Mouse (Mus musculus): ENCODE results near the gene Ccr8. TPM values are rescaled to one million over a fixed set of nuclear protein-coding genes. Genes with fewer than 3 reads are reported as not detected.

Ccr8 gene
- polyA plus RNA-seq, 1 experiment, result not detected

DNA sequence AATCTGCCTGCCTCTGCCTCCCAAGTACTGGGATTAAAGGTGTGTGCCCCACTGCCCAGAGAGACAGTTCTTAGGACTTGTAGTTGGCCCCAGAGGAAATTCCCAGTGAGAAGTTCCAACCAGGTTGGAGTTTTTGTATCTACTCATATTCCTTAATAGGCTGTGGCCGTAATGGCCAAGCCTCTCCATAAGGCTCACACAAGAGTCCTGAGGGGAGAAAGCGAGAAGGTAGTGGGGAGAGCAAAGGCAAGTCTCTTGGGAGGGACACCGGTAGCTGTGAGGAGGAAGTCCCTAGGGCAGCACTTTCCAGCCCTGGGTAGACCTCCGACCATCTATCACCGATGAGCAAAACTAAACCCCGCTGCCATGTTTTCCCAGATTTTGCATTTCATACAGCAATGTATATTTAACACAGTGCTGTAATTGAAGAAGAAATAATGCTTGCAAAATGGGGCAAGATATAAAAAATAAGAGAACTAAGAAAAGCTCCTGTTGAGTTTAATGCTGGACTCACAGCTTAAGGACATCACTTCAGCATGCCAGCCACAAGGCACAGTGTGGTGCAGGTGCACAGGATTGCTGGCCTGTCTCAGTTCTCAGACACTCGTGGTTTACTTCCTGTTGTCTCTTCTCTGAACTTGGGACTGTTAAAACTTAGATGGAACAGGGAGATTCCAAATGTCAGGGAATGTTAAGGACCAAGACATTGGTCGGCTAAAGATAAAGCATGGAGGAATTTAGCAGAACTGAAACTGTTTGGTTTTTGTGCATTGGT lies 41.3 kb downstream of the Ccr8 start:
- Histone ChIP-seq H3K4me2 (ENCODE audit: low read depth) (no peak overlapping the region), H3K27me3 (ENCODE audit: control insufficient read depth, insufficient read depth, insufficient read length) (no peaks in the 10 kb centered on the region), H3K4me3 (no peak overlapping the region), H3K36me3 (ENCODE audit: control insufficient read depth, insufficient read depth) (peaks cover 32% of the 10 kb centered on the region), H3K79me2 (ENCODE audit: control insufficient read depth, insufficient read depth) (peaks cover 16% of the 10 kb centered on the region), H3ac (ENCODE audit: control insufficient read depth, insufficient read length) (no peak overlapping the region)
- TF ChIP-seq POLR2A (IDR thresholded peaks at IDR 0.05; ENCODE audit: insufficient read length, low read depth) (peak; percentile 14), POLR2AphosphoS2 (IDR thresholded peaks at IDR 0.05; ENCODE audit: insufficient read length, low read depth) (peak; percentile 92), CEBPB (IDR thresholded peaks at IDR 0.05; ENCODE audit: insufficient read depth, poor library complexity, severe bottlenecking) (no peak), REST (IDR thresholded peaks at IDR 0.05; ENCODE audit: insufficient read depth, insufficient read length) (no peak)

DNA sequence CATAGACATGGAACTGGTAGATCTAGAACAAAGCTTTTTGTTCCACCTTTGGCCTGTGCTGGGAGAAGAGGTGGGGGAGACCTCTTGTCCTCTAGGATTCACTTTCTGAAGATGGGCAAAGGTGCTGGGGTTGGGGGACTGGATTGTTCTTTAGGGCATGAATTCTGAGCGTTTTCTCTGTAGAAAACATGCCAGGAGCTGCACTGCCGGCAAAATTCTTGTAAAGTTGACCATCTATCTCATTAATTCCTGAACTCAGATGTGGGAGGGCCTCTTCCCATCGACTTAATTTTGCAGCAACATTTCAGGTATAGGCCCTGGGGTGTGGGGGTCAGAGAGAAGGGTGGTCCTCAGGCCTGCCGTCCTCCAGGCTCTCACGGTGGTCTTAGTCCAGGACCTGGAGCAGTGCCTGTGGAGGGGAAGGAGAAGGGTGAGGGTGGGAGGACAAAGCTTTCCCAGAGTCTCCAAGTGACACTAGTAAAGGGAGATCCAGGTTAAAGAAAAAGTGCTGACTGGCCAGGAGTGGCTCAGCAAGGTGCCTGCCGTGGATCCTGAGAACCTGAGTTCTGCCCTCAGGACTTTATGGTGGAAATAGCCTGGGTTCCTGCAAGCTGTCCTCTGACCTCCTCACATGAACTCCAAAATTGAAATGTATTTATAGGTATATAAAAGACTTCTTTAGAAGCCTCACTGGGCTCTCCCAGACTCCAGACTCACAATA lies 42.0 kb downstream of the Ccr8 start:
- H3K27me3 ChIP-seq (ENCODE audit: control insufficient read depth, insufficient read depth, insufficient read length), result no peaks in the 10 kb centered on the region
- TF ChIP-seq TCF3 (IDR thresholded peaks at IDR 0.05; ENCODE audit: insufficient read length, low read depth), result no peak
- no peak for TF ChIP-seq SRF (IDR thresholded peaks at IDR 0.05; ENCODE audit: control insufficient read depth, insufficient read length, low read depth)
- peak; percentile 65 for TF ChIP-seq POLR2AphosphoS2 (IDR thresholded peaks at IDR 0.05; ENCODE audit: insufficient read length, low read depth)
- TF ChIP-seq MAX (IDR thresholded peaks at IDR 0.05; ENCODE audit: low read depth), result no peak
- TF ChIP-seq E2F4 (IDR thresholded peaks at IDR 0.05; ENCODE audit: insufficient read depth), result no peak
- no peak for TF ChIP-seq MYOD1 (IDR thresholded peaks at IDR 0.05; ENCODE audit: control insufficient read depth in 1 of 3, insufficient read length in 2 of 3, low read depth in 2 of 3)
- H3K4me3 ChIP-seq, result no peak overlapping the region
- H3ac ChIP-seq (ENCODE audit: control insufficient read depth, insufficient read length), result no peak overlapping the region
- peaks cover 8% of the 10 kb centered on the region for H3K79me2 ChIP-seq (ENCODE audit: control insufficient read depth, insufficient read depth)
- peaks cover 30% of the 10 kb centered on the region for H3K36me3 ChIP-seq (ENCODE audit: control insufficient read depth, insufficient read depth)
- no peak overlapping the region for H3K4me2 ChIP-seq (ENCODE audit: low read depth)

DNA sequence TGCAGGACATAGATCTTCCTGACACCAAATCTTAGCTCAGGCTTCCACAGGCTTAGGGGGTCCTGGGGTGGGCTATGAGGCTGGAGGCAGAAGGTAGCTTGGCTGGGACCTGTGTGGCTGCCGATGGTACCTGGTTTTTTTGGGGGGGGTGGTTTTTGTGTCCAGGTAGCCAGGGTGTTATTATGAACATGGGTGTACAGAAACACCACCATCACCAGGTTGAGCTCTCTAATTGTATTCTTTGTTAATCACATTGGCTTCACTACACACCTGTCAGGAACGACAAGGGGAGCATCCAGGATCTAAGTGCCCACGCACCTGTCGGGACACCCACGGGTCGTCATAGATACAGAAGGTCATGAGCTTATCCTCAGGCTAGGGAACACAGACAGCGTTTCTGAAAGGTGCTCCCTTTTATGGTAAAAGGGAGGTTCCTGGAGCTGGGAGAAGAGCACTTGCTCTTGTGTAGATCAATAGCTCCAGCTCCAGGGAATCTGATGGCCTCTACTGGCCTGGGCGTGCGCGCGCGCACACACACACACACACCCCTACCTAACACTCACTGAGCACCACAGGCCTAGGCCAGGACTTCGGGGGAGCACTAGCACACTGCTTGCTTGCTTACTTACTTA lies 42.7 kb downstream of the Ccr8 start:
- H3K27me3 ChIP-seq (ENCODE audit: control insufficient read depth, insufficient read depth, insufficient read length), result no peaks in the 10 kb centered on the region
- peaks cover 23% of the 10 kb centered on the region for H3K36me3 ChIP-seq (ENCODE audit: control insufficient read depth, insufficient read depth)
- no peak overlapping the region for H3K4me3 ChIP-seq
- H3K79me2 ChIP-seq (ENCODE audit: control insufficient read depth, insufficient read depth), result peaks cover under 1% of the 10 kb centered on the region
- TF ChIP-seq MYOD1 (IDR thresholded peaks at IDR 0.05; ENCODE audit: control insufficient read depth in 1 of 3, insufficient read length in 2 of 3, low read depth in 2 of 3) (no peak), USF1 (IDR thresholded peaks at IDR 0.05; ENCODE audit: low read depth) (no peak), POLR2AphosphoS2 (IDR thresholded peaks at IDR 0.05; ENCODE audit: insufficient read length, low read depth) (peak; percentile 21)
- H3K4me2 ChIP-seq (ENCODE audit: low read depth), result no peak overlapping the region
- H3ac ChIP-seq (ENCODE audit: control insufficient read depth, insufficient read length), result no peak overlapping the region

DNA sequence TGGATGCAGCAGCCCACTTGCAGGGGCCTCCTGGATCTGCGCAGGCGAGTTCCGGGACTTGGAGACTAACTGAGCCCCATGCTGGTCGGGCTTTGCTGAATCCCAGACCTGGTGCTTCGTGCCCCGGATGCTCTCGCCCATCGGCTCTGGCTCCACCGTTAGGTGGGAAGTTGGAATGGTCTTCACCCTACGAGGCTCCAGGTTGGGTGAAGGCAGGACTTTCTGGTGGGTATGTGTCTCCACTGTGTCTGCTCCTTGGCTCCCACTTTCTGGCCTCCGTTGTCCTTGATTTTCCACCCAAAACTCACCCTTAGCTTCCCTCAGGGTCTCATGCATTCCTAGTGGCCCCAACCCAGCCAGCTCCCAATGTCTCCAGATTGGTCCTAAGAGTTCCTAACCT lies 43.5 kb downstream of the Ccr8 start:
- Histone ChIP-seq H3K36me3 (ENCODE audit: control insufficient read depth, insufficient read depth) (peaks cover 16% of the 10 kb centered on the region), H3K79me2 (ENCODE audit: control insufficient read depth, insufficient read depth) (no peaks in the 10 kb centered on the region), H3K27me3 (ENCODE audit: control insufficient read depth, insufficient read depth, insufficient read length) (no peaks in the 10 kb centered on the region), H3ac (ENCODE audit: control insufficient read depth, insufficient read length) (no peak overlapping the region), H3K4me3 (no peak overlapping the region), H3K4me2 (ENCODE audit: low read depth) (no peak overlapping the region)
- TF ChIP-seq POLR2A (IDR thresholded peaks at IDR 0.05; ENCODE audit: insufficient read length, low read depth) (no peak), POLR2AphosphoS2 (IDR thresholded peaks at IDR 0.05; ENCODE audit: insufficient read length, low read depth) (no peak), MYOG (IDR thresholded peaks at IDR 0.05; ENCODE audit: control insufficient read depth in 1 of 3, insufficient read depth in 1 of 3, insufficient read length in 2 of 3, low read depth in 2 of 3) (no peak), SRF (IDR thresholded peaks at IDR 0.05; ENCODE audit: control insufficient read depth, insufficient read length, low read depth) (no peak), TCF3 (IDR thresholded peaks at IDR 0.05; ENCODE audit: insufficient read length, low read depth) (no peak), REST (IDR thresholded peaks at IDR 0.05; ENCODE audit: insufficient read depth, insufficient read length) (no peak), USF1 (IDR thresholded peaks at IDR 0.05; ENCODE audit: low read depth) (no peak), MYOD1 (IDR thresholded peaks at IDR 0.05; ENCODE audit: control insufficient read depth in 1 of 3, insufficient read length in 2 of 3, low read depth in 2 of 3) (no peak), MAX (IDR thresholded peaks at IDR 0.05; ENCODE audit: low read depth) (no peak), E2F4 (IDR thresholded peaks at IDR 0.05; ENCODE audit: insufficient read depth) (no peak), CEBPB (IDR thresholded peaks at IDR 0.05; ENCODE audit: insufficient read depth, poor library complexity, severe bottlenecking) (no peak), TCF12 (IDR thresholded peaks at IDR 0.05; ENCODE audit: insufficient read depth, poor library complexity, severe bottlenecking) (no peak)

DNA sequence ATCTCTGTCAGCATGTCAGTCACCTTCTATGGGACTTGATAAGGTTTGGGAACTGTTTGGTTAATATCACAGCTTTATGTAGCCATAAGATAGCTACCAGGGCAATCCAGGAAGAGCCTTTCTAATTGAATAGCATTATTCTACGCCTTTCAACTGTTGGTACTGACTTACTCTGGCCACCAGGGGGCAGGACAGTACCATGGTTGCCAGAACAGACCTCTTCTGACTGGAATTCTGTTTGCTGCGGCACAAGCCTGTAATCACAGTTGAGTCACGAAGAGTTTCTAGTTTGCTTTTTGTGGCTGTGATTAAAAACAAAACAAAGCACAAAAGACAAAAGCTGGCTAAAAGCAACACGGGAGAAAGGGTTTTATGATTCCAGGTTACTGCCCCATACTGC lies 48.7 kb downstream of the Ccr8 start:
- Histone ChIP-seq H3K4me3 (no peak overlapping the region), H3K36me3 (ENCODE audit: control insufficient read depth, insufficient read depth) (no peaks in the 10 kb centered on the region), H3K4me2 (ENCODE audit: low read depth) (no peak overlapping the region), H3ac (ENCODE audit: control insufficient read depth, insufficient read length) (no peak overlapping the region), H3K27me3 (ENCODE audit: control insufficient read depth, insufficient read depth, insufficient read length) (peaks cover 25% of the 10 kb centered on the region), H3K79me2 (ENCODE audit: control insufficient read depth, insufficient read depth) (no peaks in the 10 kb centered on the region)
- TF ChIP-seq MYOD1 (IDR thresholded peaks at IDR 0.05; ENCODE audit: control insufficient read depth in 1 of 3, insufficient read length in 2 of 3, low read depth in 2 of 3) (no peak), TCF12 (IDR thresholded peaks at IDR 0.05; ENCODE audit: insufficient read depth, poor library complexity, severe bottlenecking) (no peak), CEBPB (IDR thresholded peaks at IDR 0.05; ENCODE audit: insufficient read depth, poor library complexity, severe bottlenecking) (no peak), MAX (IDR thresholded peaks at IDR 0.05; ENCODE audit: low read depth) (no peak), USF1 (IDR thresholded peaks at IDR 0.05; ENCODE audit: low read depth) (no peak)

Data from myocyte (in vitro differentiated cells).